Mouse (Mus musculus) small intestine, adult 2 months (tissue): ENCODE results near the gene Pla2g2c. TPM values are rescaled to one million over a fixed set of nuclear protein-coding genes. Genes with fewer than 3 reads are reported as not detected.

Source experiments
- H3K27ac ChIP-seq: fragments of 200-500 bp; 2 replicates; pipeline ENCODE4 v1.5.1; 2012; ENCODE audit warnings: low read depth, low read length, control low read depth, inconsistent platforms; ENCODE audit not compliant: insufficient read depth
- H3K27me3 ChIP-seq: fragments of 200-500 bp; 2 replicates; pipeline ENCODE4 v1.6.1; 2012; ENCODE audit warnings: mild to moderate bottlenecking, moderate library complexity, low read length, inconsistent platforms; ENCODE audit not compliant: control insufficient read depth, insufficient read depth
- H3K36me3 ChIP-seq: fragments of 200-500 bp; 2 replicates; pipeline ENCODE4 v1.6.1; 2012; ENCODE audit warnings: mild to moderate bottlenecking, low read length, control low read depth, inconsistent platforms; ENCODE audit not compliant: control insufficient read depth, insufficient read depth
- H3K4me1 ChIP-seq: fragments of 200-500 bp; 2 replicates; pipeline ENCODE4 v1.6.1; 2012; ENCODE audit warnings: low read length, inconsistent platforms, mixed read lengths; ENCODE audit not compliant: control insufficient read depth, insufficient read depth, insufficient read length
- H3K4me3 ChIP-seq: fragments of 200-500 bp; 2 replicates; pipeline ENCODE4 v1.5.1; 2012; ENCODE audit warnings: low read depth, mild to moderate bottlenecking, control low read depth, inconsistent platforms, low read length, moderate library complexity
- CTCF ChIP-seq: fragments of 200-500 bp; IDR thresholded peaks from 2 replicates; pipeline ENCODE4 v1.5.1; 2012; ENCODE audit warnings: low read depth, mild to moderate bottlenecking, control low read depth, inconsistent platforms, low read length, moderate library complexity, mixed read lengths; ENCODE audit not compliant: insufficient replicate concordance, insufficient read length; ENCODE audit errors: extremely low read depth
- POLR2A ChIP-seq: fragments of 200-500 bp; IDR thresholded peaks from 2 replicates; pipeline ENCODE4 v1.6.1; 2012; ENCODE audit warnings: low read depth, mild to moderate bottlenecking, control low read depth, inconsistent platforms, low read length, moderate library complexity
- WGBS: fragments of 180-500 bp; shearing (Covaris S2); methylation state at CpG from one replicate; pipeline ENCODE4 v1.1.7; 2018; 5-methylcytosine and 5-hydroxymethylcytosine counted together
- polyA plus RNA-seq: library from polyadenylated mRNA; depleted of rRNA; stranded (reverse); fragments of >200 nt; gene quantifications from 2 replicates; pipeline ENCODE4 v1.2.3, GENCODE M21; 2012; rRNA removed

Gene Pla2g2c
- polyA plus RNA-seq, 1 experiment = 0.24 TPM

GRCm38 (mm10) chr4:138794344-138794743, 69.8 kb downstream of the Pla2g2c start:
- Histone ChIP-seq H3K27me3 (no peaks in the 10 kb centered on the region; the same call in 1 of the 2 replicates), H3K4me1 (peaks cover 9% of the 10 kb centered on the region; the same call in 1 of the 2 replicates), H3K4me3 (no peak overlapping the region), H3K27ac (no peak overlapping the region), H3K36me3 (no peaks in the 10 kb centered on the region)
- WGBS = 94% methylated on average over 6 of the region's 6 CpGs
- TF ChIP-seq CTCF (no peak), POLR2A (no peak)

Other genes with a start within 250 kb of the Pla2g2c start
- 0.05 and 0.61 TPM in 2 replicates for gene Vwa5b1, start 88.9 kb upstream of the Pla2g2c start, polyA plus RNA-seq
- 0.96 and 1.2 TPM in 2 replicates for gene Ubxn10, start 12.4 kb downstream of the Pla2g2c start, polyA plus RNA-seq
- gene Pla2g2f, start 32.8 kb downstream of the Pla2g2c start, polyA plus RNA-seq = 4.4 and 14.5 TPM in 2 replicates
- 6.5 and 7.8 TPM in 2 replicates for gene Pla2g2d, start 50.9 kb downstream of the Pla2g2c start, polyA plus RNA-seq
- gene Pla2g5, start 138.7 kb downstream of the Pla2g2c start, polyA plus RNA-seq = 6.0 and 11.6 TPM in 2 replicates
- not detected in 2 replicates for gene Gm13030, start 149.2 kb downstream of the Pla2g2c start, polyA plus RNA-seq
- 0.16 and 0.67 TPM in 2 replicates for gene Pla2g2e, start 153.2 kb downstream of the Pla2g2c start, polyA plus RNA-seq
- gene Otud3, start 189.2 kb downstream of the Pla2g2c start, polyA plus RNA-seq = 7.4 and 10.3 TPM in 2 replicates
- gene Rnf186, start 242.3 kb downstream of the Pla2g2c start, polyA plus RNA-seq = 309 and 461 TPM in 2 replicates
- 23.2 and 34.2 TPM in 2 replicates for gene Tmco4, start 248.1 kb downstream of the Pla2g2c start, polyA plus RNA-seq